Mouse (Mus musculus) embryonic fibroblast, embryonic 13.5 days (primary cell): ENCODE results near the gene Pttg1ip.

ENCODE experiments used
- CTCF ChIP-seq: IDR thresholded peaks from 2 replicates; pipeline ENCODE4 v1.5.1; 2011; ENCODE audit warnings: mild to moderate bottlenecking, control low read depth, low read length, moderate library complexity, borderline replicate concordance; ENCODE audit not compliant: insufficient read depth
- POLR2A ChIP-seq: IDR thresholded peaks from 2 replicates; pipeline ENCODE4 v1.6.1; 2011; ENCODE audit warnings: low read depth, mild to moderate bottlenecking, control low read depth, low read length, moderate library complexity

DNA sequence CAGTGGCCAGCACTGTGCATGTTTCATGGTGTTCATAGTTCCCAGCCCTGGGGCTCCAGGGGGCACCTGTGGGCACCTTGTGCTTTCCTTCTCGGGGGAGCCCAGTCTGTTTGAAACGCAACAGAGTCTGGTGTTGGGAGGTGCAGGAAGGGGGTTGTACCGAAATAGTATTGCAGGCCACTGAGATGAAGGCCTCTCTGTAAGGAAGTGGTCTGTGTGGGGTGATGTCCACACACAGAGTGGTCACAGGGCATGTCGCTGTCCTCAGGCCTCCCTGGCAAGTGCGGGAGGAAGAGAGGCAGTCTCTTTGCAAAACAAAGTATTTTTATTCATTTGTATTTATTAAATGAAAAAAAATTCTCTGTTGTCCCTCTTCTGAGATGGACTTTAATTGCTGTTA, 64.1 kb downstream of the Pttg1ip start:
- no peak for TF ChIP-seq CTCF
- TF ChIP-seq POLR2A: no peak
